Mouse (Mus musculus) adrenal gland (tissue): Measurements from ENCODE around the gene Tescl.

Experiments
- intact Hi-C: fragments of 180-260 bp; cut with DNase I; formaldehyde crosslinking; loops from one replicate; pipeline ENCODE4 v1.15.1; 2025
- long read RNA-seq, 2 experiments: library from polyadenylated mRNA; unstranded; transcript quantifications; one replicate each; pipeline ENCODE4 v2.0.0; 2020; ENCODE audit warnings: borderline replicate concordance in 1 of 2; ENCODE audit not compliant: insufficient replicate concordance in 1 of 2

Gene Tescl
- long read RNA-seq, experiment 1: 0 reads
- long read RNA-seq, experiment 2: 0 reads

- intact Hi-C loops: no loop called here
Measured at GRCm38 (mm10) chr7:24333304-24333986, at the start of gene Tescl. TSS of gene Tescl (minus strand) at chr7:24333936.

GRCm38 (mm10) chr7:24382730-24383372 lies 49.1 kb upstream of the Tescl start:
- intact Hi-C loops: no loop called here

GRCm38 (mm10) chr7:24380370-24380769 lies 46.6 kb upstream of the Tescl start:
- intact Hi-C loops: no loop called here

DNA sequence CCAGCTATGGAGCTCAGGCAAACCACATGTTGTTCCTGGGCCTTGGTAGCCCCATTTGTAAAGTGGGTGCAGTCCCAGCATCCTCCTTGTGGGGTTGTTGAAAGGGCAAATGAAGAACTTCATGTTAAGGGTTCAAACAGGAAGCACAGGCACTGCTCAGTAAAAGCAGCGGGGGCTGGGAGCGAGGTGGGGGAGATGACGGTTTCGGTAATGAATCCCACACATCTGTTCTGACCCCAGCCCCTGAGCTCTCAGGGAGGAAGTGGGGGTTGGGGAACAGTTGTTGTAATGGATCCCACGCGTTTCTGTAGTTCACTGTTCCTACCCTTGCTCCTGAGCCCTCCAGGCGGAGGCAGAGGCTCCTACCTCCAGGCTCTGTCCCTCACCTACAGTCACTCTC lies 46.2 kb upstream of the Tescl start:
- intact Hi-C loops: no loop called here

DNA sequence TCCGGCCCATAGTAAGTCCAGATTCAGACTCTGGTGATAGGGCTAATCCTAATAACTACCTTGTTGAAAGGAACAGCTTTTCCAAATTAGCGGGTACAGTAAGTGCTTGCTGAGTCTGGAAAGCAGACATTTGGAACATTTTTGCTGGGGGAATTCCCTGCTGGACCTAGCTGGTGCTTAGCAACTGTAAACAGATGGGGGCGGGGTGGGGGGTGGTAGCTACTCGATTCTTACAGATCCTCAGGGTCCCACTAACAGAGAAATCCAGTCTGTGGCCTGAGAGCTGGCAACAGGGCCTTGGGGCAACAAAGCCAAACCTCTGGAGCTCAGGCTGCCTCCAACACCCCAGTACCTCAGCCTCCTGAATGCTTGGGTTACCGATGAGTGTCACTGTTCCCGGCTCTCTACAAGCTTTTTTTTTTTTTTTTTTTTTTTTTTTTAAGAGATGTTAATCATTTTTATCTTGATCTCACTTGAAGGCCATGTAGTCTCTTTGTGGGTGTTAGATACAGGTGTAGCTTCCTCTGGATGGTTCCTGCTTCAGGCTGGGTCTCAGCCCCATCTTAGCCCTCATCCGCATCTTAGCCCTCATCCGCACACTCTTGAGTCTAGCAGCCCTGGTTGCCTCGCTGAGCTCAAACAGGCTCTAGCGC lies 44.4 kb upstream of the Tescl start:
- intact Hi-C loops: no loop called here

DNA sequence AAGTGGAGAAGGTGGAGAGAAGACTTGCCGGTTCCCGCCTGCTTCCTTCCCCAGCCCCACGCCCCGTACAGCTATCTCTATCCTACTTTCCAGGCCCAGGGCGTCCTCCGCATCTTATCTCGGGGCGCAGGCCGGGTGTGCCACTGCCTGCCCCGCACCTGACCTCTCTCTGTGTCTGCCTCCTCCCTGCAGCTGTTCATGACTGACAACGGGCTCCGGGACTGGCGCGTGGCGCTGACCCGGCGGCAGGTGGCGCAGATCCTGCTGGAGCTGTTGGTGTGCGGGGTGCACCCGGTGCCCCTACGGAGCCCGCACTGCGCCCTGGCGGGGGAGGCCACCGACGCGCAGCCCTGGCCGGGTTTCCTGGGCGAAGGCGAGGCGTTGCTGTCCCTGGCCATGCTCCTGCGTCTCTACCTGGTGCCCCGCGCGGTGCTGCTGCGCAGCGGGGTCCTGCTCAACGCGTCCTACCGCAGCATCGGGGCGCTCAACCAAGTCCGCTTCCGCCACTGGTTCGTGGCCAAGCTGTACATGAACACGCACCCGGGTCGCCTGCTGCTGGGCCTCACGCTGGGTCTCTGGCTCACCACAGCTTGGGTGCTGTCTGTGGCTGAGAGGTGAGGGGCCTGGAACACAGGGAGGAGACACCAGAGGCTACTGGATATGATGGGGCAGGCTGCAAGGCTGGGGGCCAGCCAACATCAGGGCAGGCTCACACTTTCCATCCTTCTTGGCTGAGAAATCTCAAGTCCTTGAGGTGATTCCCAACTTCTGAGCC lies 43.5 kb upstream of the Tescl start:
- intact Hi-C loops: no loop called here

DNA sequence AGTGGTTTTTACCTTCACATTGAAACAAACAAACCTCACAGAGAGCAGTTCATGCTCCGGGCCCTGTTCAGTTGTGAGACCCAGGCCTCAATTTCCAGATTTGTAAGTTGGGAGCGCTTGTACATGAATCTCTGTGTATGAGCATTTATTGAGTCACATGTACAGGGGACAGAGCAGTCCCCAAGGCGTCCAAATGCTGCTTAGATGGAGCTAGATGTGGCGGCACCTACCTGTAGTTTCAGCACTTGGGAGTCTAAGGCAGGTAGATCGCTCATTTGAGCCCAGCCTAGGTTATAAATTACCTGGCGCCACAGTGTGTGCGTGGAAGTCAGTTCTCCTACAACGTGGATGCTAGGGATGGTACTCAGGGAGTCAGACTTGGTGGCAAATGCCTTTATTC lies 42.7 kb upstream of the Tescl start:
- intact Hi-C loops: no loop called here

GRCm38 (mm10) chr7:24373538-24374379 lies 40.0 kb upstream of the Tescl start:
- intact Hi-C loops: no loop called here

- intact Hi-C loops: no loop called here
Measured at GRCm38 (mm10) chr7:24372786-24373185, 39.0 kb upstream of the Tescl start.

DNA sequence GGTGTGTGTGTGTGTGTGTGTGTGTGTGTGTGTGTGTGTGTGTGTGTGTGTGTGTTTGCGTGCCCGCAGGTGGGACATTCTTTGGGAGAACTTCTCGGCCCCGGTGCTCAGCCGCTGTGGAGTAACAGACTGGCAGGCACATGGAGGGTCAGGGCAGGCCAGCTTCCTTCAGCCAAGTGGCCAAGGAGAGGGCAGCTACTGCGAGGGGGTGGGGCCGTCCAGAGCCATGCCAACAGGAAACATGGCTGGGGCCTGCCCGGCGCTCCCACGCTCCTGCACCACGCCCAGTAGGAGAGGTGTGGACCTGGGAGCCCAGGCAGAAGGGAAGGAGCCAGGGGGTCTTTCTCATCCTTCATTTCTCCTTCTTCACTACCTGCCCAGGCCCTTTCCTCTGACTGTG lies 38.6 kb upstream of the Tescl start:
- intact Hi-C loops: no loop called here

DNA sequence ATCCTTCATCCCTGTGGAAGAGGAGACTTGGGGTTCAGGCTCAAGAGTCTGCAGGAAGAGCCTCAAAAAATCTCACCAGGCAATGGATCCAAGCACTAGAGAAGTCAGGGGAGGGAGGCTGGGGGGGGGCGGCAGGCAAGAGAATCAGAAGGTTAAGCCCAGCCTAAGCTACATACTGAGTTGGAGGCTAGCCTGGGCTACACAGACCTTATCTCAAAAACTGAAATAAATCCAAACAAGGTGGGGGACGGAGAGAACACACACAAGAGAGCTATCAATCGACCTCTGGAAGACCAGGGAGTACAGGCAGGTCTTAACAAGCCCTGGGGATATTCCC lies 38.0 kb upstream of the Tescl start:
- intact Hi-C loops: no loop called here

- intact Hi-C loops: no loop called here
Measured at GRCm38 (mm10) chr7:24371012-24371808, 37.5 kb upstream of the Tescl start.

GRCm38 (mm10) chr7:24369731-24370541 lies 36.2 kb upstream of the Tescl start, which contains the start of gene Kcnn4:
TSS of gene Kcnn4 (plus strand) at chr7:24370263.
- intact Hi-C loops: no loop called here

DNA sequence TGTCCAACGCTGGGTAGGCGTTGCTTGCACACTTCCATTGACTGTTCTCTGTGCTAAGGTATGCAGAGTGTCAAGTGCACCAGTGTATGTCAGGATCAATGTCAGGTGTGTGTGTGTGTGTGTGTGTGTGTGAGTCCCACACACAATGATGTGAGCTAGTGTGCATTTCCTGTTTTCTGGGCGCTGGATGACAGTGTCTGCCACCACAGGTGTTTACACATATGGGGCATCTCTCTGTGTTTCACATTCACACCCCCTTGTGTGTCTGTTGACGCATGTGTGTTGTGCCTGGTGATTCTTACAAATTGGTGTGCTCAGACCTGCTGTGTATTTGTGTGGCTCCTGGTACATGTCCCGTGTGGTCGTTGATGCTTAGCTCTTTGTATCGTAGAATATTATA lies 35.2 kb upstream of the Tescl start:
- intact Hi-C loops: no loop called here

- intact Hi-C loops: no loop called here
Measured at GRCm38 (mm10) chr7:24368226-24368625, 34.5 kb upstream of the Tescl start.

GRCm38 (mm10) chr7:24366716-24367632 lies 33.2 kb upstream of the Tescl start:
- intact Hi-C loops: no loop called here

GRCm38 (mm10) chr7:24365258-24366014 lies 31.7 kb upstream of the Tescl start:
- intact Hi-C loops: loop anchor here (2.0 kb wide), 2 partner anchors 19 to 41 kb away; no protein-coding TSS in a partner anchor
